Mouse (Mus musculus) midbrain, embryonic 14.5 days (tissue): ENCODE data around the gene Rpl36al. TPM values are rescaled to one million over a fixed set of nuclear protein-coding genes. Genes with fewer than 3 reads are reported as not detected.

Experiments used
- ATAC-seq: fragments of 200-750 bp; cut with Nextera tagmentation; 2 replicates; pipeline ENCODE4 v1.8.0; 2017; ENCODE audit warnings: moderate number of reproducible peaks, moderate library complexity; ENCODE audit not compliant: low FRiP score, low TSS enrichment
- DNase-seq: peaks from one replicate; pipeline ENCODE4 v3.0.0-alpha.2; 2015
- H3K27ac ChIP-seq: fragments of 300-500 bp; sonication (generic); replicated peaks from 2 replicates; pipeline ENCODE4 v1.5.1; 2014; ENCODE audit warnings: mild to moderate bottlenecking, low read depth, low read length, moderate library complexity
- H3K27me3 ChIP-seq: fragments of 300-500 bp; sonication (generic); 2 replicates; pipeline ENCODE4 v1.6.1; 2014; ENCODE audit warnings: low read length, control low read depth, mixed read lengths; ENCODE audit not compliant: control insufficient read depth, insufficient read depth
- H3K36me3 ChIP-seq: fragments of 300-500 bp; sonication (generic); 2 replicates; pipeline ENCODE4 v1.6.1; 2014; ENCODE audit warnings: low read length, control low read depth; ENCODE audit not compliant: control insufficient read depth, insufficient read depth
- H3K4me1 ChIP-seq: fragments of 300-500 bp; sonication (generic); 2 replicates; pipeline ENCODE4 v1.6.1; 2014; ENCODE audit warnings: mild to moderate bottlenecking, antibody characterized with exemption, low read length, control low read depth; ENCODE audit not compliant: control insufficient read depth, insufficient read depth
- H3K4me2 ChIP-seq: fragments of 300-500 bp; sonication (generic); 2 replicates; pipeline ENCODE4 v1.6.1; 2014; ENCODE audit warnings: mild to moderate bottlenecking, low read length, moderate library complexity
- H3K4me3 ChIP-seq: fragments of 300-500 bp; sonication (generic); replicated peaks from 2 replicates; pipeline ENCODE4 v1.5.1; 2014; ENCODE audit warnings: low read depth, low read length
- H3K9ac ChIP-seq: fragments of 300-500 bp; sonication (generic); replicated peaks from 2 replicates; pipeline ENCODE4 v1.6.1; 2014; ENCODE audit warnings: mild to moderate bottlenecking, low read length, moderate library complexity
- H3K9me3 ChIP-seq: fragments of 300-500 bp; sonication (generic); 2 replicates; pipeline ENCODE4 v1.6.1; 2016; ENCODE audit warnings: low read length, control low read depth, mixed read lengths; ENCODE audit not compliant: control insufficient read depth
- WGBS: fragments of 180-500 bp; shearing (Covaris S2); extraction: QIAGEN DNeasy Blood & Tissue Kit; methylation state at CpG from one replicate; pipeline ENCODE4 v1.1.7; 2014; 5-methylcytosine and 5-hydroxymethylcytosine counted together
- polyA plus RNA-seq: library from polyadenylated mRNA; unstranded; fragments of >200 nt; fragmentation: Nextera tagmentation; extraction: Ambion mirVana; gene quantifications from 2 replicates; pipeline ENCODE4 v1.2.1, GENCODE M21; 2014

Rpl36al gene
- polyA plus RNA-seq, 1 experiment from 2014 or later = 340 TPM

DNA sequence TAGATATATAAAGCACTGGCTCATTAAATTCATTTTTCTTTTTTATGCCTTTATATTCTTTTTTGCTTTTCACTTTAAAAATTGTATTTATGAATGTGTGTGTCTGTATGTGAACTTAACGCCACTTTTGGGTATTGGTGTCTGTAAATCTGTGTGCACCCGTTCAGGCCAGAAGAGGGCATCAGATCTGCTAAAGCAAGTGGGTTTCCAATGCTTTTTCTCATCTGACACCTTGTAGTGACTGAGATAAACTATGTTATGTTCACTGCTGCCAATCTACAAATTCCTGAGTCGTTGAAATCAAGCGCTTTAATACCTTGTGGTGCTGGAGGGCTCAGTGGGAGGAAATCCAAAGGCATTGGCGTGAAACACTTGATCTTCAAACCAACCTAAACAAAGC lies 27.2 kb upstream of the Rpl36al start:
- ATAC-seq (no peak), DNase-seq (peak; percentile 63)
- H3K36me3 ChIP-seq = no peaks in the 10 kb centered on the region
- no peak overlapping the region for H3K9ac ChIP-seq
- H3K4me3 ChIP-seq = no peak overlapping the region
- no peak overlapping the region for H3K27ac ChIP-seq
- H3K9me3 ChIP-seq = no peaks in the 10 kb centered on the region
- H3K4me1 ChIP-seq = no peaks in the 10 kb centered on the region
- no peaks in the 10 kb centered on the region for H3K27me3 ChIP-seq
- H3K4me2 ChIP-seq = no peak overlapping the region
- 90% methylated on average over 5 of the region's 5 CpGs for WGBS

DNA sequence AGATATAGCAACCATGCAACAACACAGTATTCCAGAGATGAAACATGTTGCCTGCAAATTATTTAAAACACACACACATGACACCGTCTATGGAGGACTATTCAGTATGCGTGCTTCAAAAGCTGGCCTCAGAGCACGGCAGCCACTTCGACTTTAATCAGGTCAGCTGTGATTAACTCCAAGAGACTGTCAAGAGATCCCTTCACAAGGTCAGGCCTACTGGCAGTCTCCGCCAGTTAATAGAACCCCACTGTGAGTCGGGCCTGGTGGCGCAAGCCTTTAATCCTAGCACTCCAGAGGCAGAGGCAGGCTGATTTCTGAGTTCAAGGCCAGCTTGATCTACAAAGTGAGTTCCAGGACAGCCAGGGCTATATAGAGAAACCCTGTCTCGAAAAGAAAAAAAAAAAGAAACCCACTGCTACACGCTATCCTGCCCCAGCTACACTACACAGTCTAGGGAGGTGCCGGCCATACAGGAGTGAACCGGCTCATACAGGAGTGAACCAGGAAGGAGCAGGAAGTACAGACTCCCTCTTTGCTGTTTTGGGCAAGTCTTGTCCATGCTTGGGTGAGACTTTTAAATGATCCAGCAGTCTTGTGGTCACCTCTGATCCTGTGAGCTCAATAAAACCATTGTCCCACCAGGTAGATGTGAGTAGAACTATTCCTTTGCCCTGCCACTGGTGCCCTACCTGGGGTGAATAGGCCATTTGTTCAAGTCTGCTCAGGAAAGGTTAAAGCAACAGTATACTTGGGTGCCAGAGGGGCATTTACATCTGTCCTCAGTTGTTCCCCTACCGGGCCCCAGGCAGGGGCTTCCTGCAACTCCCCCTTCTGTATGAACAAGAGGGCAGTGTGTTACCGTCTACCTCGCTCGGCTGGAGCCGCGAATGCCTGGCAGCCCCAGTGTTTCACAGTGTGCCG lies 26.4 kb upstream of the Rpl36al start:
- WGBS = 92% methylated on average over 18 of the region's 18 CpGs
- Histone ChIP-seq H3K4me2 (no peak overlapping the region), H3K4me1 (no peaks in the 10 kb centered on the region), H3K27me3 (no peaks in the 10 kb centered on the region), H3K27ac (no peak overlapping the region), H3K9ac (no peak overlapping the region), H3K9me3 (no peaks in the 10 kb centered on the region), H3K36me3 (no peaks in the 10 kb centered on the region), H3K4me3 (no peak overlapping the region)
- DNase-seq (no peak), ATAC-seq (no peak)

DNA sequence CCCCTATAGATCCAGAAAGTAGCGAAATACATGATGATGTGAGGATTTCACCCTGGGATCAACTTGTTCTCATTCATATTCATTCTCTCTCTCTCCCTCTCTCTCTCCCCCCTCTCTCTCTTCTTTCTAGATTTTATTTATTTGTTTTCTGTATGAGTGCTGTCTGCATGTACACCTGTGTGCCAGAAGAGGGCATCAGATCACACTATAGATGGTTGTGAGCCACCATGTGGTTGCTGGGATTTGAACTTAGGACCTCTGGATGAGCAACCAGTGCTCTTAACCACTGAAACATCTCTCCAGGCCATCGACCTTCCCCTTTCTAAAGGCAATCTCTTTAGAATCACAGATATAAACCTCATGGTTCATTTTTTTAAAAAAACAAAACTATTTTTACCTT lies 24.6 kb upstream of the Rpl36al start:
- Histone ChIP-seq H3K36me3 (no peaks in the 10 kb centered on the region), H3K27me3 (no peaks in the 10 kb centered on the region), H3K4me3 (no peak overlapping the region), H3K9me3 (no peaks in the 10 kb centered on the region), H3K4me1 (0 out of 2 replicates have a peak, but pooled peaks cover 2% of the 10 kb centered on the region), H3K9ac (no peak overlapping the region), H3K27ac (no peak overlapping the region), H3K4me2 (no peak overlapping the region)
- ATAC-seq (no peak), DNase-seq (no peak)
- WGBS = 91% methylated on average over 2 of the region's 2 CpGs

DNA sequence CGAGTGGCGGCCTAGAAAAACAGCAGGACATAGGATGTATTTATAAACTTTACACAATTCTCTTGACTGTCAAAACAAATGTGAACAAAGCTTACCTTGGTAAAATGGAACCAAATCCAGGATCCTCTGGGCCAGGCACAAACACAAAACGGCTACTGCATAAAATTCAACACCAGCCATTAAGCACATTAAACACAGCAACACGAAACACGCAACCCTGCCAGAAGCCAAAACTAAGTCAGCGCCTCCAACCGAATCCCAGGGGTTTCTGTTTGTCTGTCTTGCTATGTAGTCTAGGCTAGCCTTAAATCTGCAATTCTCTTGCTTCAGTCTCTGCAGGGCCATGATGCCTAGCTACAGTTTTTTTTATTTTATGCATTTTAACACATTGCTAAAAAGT lies 24.0 kb upstream of the Rpl36al start:
- 91% methylated on average over 7 of the region's 7 CpGs for WGBS
- no peak overlapping the region for H3K27ac ChIP-seq
- H3K4me3 ChIP-seq = no peak overlapping the region
- no peaks in the 10 kb centered on the region for H3K9me3 ChIP-seq
- ATAC-seq = no peak
- no peak for DNase-seq
- H3K9ac ChIP-seq = no peak overlapping the region
- no peak overlapping the region for H3K4me2 ChIP-seq
- 0 out of 2 replicates have a peak, but pooled peaks cover 2% of the 10 kb centered on the region for H3K4me1 ChIP-seq
- no peaks in the 10 kb centered on the region for H3K36me3 ChIP-seq
- no peaks in the 10 kb centered on the region for H3K27me3 ChIP-seq

DNA sequence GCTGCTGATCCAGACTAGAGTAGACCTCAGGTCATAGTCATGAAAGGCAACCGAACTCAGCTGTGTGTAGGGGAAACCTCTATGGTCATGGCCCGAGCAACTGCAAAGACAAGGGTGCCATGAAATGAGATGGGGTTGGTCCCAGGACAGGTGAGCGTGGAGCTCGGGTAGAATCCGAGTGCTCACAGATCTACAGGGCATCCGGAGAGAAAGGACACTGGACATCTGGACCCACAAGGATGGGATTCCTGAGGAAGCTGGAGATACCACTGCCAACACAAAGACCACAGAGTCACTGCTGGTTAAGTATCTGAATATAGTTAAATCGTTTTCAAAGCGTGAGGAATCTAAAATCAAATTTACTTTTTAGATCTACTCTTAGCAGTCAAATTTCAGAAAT lies 23.5 kb upstream of the Rpl36al start:
- no peak overlapping the region for H3K9ac ChIP-seq
- ATAC-seq (no peak), DNase-seq (no peak)
- H3K4me3 ChIP-seq = no peak overlapping the region
- no peak overlapping the region for H3K27ac ChIP-seq
- H3K27me3 ChIP-seq = no peaks in the 10 kb centered on the region
- 0 out of 2 replicates have a peak, but pooled peaks cover 2% of the 10 kb centered on the region for H3K4me1 ChIP-seq
- H3K9me3 ChIP-seq = no peaks in the 10 kb centered on the region
- no peak overlapping the region for H3K4me2 ChIP-seq
- WGBS = 94% methylated on average over 8 of the region's 8 CpGs
- 0 out of 2 replicates have a peak, but pooled peaks cover under 1% of the 10 kb centered on the region for H3K36me3 ChIP-seq

DNA sequence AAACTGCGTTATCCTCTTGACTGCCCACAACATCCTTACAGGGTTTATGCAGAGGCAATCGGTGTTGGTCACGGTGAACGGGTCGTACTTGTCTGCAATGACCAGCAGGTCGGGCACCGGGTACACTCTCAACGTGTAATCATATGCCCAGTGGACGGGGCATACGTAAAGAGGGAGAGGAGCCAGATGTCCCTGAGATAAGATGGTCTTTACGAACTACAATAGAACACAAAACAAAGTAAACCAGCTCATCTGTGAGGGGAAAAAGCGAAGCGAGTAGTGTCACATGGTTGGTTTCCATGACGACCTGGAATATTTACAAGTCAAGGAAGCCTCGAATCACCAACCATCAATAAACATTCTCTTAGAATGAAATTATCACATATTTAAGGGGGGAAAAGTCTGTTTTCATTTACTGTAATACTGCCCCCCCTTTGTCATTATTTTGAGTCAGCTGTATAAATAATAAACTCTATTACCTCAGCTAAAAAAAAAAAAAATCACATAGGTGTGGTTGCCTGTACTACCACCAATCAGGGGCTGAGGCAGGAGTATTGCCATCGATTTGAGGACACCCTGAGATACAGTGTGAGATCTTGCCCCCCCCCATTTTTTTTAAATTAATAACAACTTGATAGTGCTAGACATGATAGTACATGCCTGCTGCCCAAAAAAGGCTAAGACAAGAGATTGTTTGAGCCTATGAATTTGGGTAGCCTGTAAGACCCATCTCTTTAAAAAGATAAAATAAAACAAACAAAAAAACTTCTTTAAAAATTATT lies 20.4 kb upstream of the Rpl36al start, which contains the start of gene Gm49384:
Gene Gm49384 (minus strand): TSS at position 216 of the 782 bp plus-strand sequence.
- 67% methylated on average over 16 of the region's 16 CpGs for WGBS
- peak within 1 kb of the TSS; percentile 24; the same call in 1 of the 2 replicates for H3K4me2 ChIP-seq
- DNase-seq (peak; percentile 79), ATAC-seq (no peak)
- no peaks in the 10 kb centered on the region for H3K27me3 ChIP-seq
- H3K9ac ChIP-seq = no peak within 1 kb of the TSS
- H3K4me3 ChIP-seq = no peak within 1 kb of the TSS
- peaks cover 2% of the 10 kb centered on the region; the same call in 1 of the 2 replicates for H3K4me1 ChIP-seq
- no peaks in the 10 kb centered on the region for H3K9me3 ChIP-seq
- no peak within 1 kb of the TSS for H3K27ac ChIP-seq
- H3K36me3 ChIP-seq = peaks cover 7% of the 10 kb centered on the region

DNA sequence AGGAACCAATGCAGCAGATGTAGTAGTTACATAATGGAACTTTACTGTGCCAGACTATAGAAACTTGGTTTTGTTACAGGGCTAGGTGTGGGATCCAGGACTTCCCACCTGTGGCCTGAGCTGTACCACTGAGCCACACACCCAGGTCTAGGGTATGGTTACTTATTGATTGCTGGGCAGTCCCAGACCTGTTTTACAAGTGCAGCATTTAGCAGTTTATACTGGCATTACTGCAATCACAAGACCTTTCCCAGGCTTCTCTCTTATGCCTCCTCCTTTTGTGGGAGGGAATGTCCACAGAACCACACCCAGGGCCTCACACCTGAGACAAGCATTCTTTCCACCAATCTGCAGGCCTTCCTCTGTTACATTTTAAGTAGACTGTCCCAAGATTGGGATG lies 15.1 kb upstream of the Rpl36al start:
- Histone ChIP-seq H3K36me3 (peaks cover 7% of the 10 kb centered on the region), H3K9ac (no peak overlapping the region; the same call in 1 of the 2 replicates), H3K9me3 (no peaks in the 10 kb centered on the region), H3K4me2 (peak overlapping the region; percentile 95), H3K27ac (no peak overlapping the region), H3K4me3 (no peak overlapping the region), H3K4me1 (peaks cover 23% of the 10 kb centered on the region), H3K27me3 (no peaks in the 10 kb centered on the region)
- DNase-seq (no peak), ATAC-seq (no peak)

DNA sequence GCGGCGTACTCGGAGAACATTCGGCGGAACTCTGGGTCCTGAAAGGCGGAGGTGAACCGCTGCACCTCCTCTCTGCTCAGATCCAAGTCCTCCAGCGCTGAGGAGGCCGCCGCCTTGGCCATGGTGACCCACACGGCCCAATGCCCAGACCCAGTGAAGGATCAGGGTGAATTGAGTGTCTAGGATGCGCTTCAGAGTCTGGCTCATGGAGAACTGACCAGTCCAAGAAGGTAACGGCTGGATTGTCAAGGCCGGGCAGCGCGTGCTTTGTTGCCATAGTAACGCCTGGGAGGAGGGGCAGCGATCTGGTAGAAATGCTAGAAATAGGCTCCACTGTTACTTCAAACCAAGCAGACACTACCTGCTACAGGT lies 14.3 kb upstream of the Rpl36al start, which contains the start of gene Dnaaf2:
Gene Dnaaf2 (minus strand): TSS at position 266 of the 372 bp plus-strand sequence.
- Histone ChIP-seq H3K4me3 (peak within 1 kb of the TSS; percentile 95), H3K4me1 (peaks cover 21% of the 10 kb centered on the region), H3K36me3 (peaks cover 7% of the 10 kb centered on the region), H3K27me3 (no peaks in the 10 kb centered on the region), H3K9ac (peak within 1 kb of the TSS; percentile 82), H3K27ac (peak within 1 kb of the TSS; percentile 93), H3K9me3 (no peaks in the 10 kb centered on the region), H3K4me2 (peak within 1 kb of the TSS; percentile 95)
- peak; percentile 82 for DNase-seq
- peak; percentile 28 for ATAC-seq
- whole genome bisulfite sequencing = under 1% methylated on average over 18 of the region's 18 CpGs
